Mouse (Mus musculus) T-helper 1 cell (primary cell): ENCODE measurements around the gene Mtfr1l.

Experiments
- in situ Hi-C: fragments of 300-600 bp; cut with MboI, MseI; formaldehyde crosslinking; loops from one replicate; pipeline ENCODE4 v1.15.1; 2025; ENCODE audit warnings: high pct_unique_total_duplicates

The Mtfr1l gene

GRCm38 (mm10) chr4:134557626-134558249 lies 22.6 kb upstream of the Mtfr1l start:
- in situ Hi-C loops = no loop called here

DNA sequence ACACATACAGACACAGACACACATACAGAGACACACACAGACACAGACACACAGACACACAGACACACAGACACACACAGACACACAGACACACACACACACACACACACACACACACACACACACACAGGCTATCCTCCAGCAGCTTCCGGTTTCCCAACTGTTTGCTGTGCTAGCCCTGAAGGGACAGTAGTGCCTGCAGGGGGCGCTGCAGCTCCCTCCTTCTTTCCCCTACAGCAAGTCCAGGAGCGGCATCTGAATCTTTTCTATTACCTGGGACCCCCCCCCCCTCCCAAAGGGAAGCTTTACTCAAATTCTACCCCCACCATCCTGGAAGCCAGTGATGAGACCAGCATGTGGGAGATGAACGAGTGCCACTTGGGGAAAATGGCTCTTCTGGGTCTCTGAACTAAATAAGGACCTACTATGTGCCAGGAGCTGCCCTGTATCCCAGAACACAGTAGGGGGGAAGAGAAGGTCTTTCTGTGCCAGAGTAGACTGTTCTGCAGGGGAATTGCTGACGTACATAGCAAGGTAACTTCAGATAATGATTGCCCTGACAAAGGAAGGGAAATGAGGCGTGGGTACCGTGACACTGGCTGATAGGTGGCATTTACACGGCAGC lies 20.9 kb upstream of the Mtfr1l start:
- in situ Hi-C loops = no loop called here

- in situ Hi-C loops = no loop called here
Observed at GRCm38 (mm10) chr4:134553631-134554030, 18.4 kb upstream of the Mtfr1l start.

DNA sequence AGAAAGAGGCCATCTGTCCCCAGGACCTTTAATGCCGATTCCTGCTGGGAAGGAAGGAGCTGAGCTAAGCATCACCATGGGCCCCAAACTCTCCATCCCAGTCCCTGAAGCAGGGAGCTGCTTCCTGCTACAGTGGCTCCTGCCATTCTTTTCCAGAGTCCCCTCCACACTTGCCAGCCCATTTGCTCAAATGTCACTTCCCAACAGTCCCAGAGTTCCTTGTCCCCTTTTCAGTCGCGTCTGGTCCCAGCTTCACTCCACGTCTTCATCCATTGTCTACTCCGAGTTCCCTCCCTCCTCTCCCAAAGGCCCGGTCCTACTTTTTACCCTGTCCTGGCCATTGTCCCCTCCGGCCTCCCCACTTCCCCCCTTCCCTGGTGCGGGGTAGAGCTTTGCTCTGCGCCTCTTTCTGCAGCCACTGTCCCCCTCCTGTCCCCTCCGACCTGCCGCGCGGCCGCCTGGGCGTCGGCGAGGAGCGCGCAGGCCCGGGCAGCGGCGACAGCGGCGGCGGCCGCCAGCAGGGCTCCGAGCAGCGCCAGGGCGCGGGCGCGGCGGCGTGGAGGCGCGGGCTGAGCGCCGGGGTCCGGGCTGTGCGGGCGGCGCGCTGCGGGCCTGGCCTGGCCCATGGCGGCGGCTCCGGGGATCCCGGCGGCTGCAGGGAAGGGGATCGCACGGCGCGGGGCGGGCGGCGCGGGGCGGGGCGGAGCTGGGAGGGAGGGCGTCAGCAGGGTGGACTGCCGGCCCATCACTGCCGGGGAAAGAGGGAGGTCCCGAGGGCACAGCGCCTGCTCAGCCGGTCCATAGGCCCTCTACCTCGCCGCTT lies 16.5 kb upstream of the Mtfr1l start, which contains the start of gene Selenon:
TSS of gene Selenon (minus strand) at position 673 of the 823 bp plus-strand sequence.
- in situ Hi-C loops = no loop called here

DNA sequence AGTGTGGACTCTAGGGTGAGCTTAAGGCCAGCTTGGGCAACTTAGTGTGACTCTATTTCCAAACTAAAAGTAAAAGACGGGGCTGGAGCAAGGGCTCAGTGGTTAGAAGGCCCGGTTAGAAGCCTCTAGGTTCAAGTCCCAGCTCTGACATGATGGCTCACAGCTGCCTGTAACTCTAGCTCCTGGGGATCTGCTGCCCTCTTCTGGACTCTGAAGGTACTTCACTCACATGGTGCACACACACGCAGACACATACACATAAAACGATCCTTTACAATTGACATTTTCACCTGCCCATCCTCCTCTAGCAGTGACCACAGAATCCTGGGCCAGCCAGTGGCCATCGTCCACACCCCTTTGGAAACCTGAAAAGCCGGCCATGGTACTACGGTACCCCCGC lies 14.7 kb upstream of the Mtfr1l start:
- in situ Hi-C loops = no loop called here

GRCm38 (mm10) chr4:134548169-134548938 lies 13.2 kb upstream of the Mtfr1l start:
- in situ Hi-C loops = no loop called here

DNA sequence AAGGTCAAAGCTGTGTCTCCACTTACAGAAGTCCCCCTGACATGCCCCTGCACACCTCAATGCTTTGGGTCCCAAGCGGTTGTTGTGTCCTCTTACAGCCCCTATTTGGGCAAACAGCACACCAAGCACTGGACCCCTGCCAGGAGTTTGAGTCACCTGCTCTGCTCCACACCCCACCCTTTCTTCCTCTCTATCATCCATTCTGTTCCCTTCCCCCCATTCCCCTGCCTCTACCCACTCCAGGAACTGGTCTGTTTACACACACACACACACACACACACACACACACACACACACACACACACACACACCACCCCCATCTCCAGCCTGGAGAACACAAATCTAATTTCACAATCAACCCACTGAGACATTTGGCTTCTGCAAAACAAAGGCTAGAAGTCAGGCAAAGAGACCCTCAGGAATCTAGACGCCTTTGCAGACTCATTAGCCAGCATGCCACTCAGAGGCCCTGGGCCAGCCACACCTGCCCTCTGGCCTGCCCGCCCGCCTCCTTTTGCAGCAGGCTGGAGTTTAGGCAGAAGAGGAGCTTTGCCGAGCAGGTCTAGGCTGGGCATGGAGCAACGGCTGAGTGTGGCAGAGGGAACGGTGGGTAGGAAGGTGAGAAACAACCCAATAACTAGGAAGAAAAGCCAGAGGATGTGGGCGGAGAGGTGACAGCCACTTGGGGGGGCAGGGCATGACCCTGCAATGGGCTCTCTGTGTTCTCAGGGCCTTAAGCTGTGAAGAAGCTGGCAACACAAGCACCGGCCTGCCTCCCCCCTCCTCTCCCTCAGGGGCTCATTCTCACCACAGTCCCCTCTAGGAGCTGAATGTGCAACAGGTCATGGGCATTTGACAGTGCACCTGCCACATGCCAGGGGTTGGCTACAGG lies 11.9 kb upstream of the Mtfr1l start:
- in situ Hi-C loops = no loop called here

GRCm38 (mm10) chr4:134543261-134543660 lies 8.1 kb upstream of the Mtfr1l start:
- in situ Hi-C loops = loop anchor here (5.0 kb wide), 2 partner anchors 169 to 249 kb away; no protein-coding TSS in a partner anchor

- in situ Hi-C loops = loop anchor here (5.0 kb wide), 2 partner anchors 170 to 250 kb away; no protein-coding TSS in a partner anchor
Observed at GRCm38 (mm10) chr4:134542726-134543125, 7.5 kb upstream of the Mtfr1l start.

GRCm38 (mm10) chr4:134538997-134539580 lies 3.9 kb upstream of the Mtfr1l start:
- in situ Hi-C loops = no loop called here

GRCm38 (mm10) chr4:134535787-134536151 lies 582 bp upstream of the Mtfr1l start:
- in situ Hi-C loops = no loop called here

- in situ Hi-C loops = no loop called here
Observed at GRCm38 (mm10) chr4:134534124-134534886, 882 bp downstream of the Mtfr1l start.

DNA sequence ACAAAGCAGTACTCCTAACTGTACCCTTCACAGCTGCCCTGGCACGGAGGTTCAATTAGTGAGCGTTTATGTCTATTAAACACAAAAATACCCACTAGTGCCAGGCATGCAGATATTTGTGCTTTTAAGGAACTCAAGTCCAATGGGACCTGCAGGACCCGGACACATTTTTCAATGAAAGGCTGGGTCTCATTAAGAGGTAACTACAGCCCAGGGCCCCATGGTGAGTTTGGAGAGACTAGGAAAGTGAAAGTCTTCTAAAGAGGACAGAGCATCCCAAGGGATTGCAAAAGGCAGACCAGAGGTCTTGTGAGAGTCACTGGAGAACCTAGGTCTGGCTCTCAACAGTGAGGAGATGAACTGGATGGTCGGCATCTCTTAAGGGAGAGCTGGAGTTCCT lies 1.8 kb downstream of the Mtfr1l start:
- in situ Hi-C loops = no loop called here

DNA sequence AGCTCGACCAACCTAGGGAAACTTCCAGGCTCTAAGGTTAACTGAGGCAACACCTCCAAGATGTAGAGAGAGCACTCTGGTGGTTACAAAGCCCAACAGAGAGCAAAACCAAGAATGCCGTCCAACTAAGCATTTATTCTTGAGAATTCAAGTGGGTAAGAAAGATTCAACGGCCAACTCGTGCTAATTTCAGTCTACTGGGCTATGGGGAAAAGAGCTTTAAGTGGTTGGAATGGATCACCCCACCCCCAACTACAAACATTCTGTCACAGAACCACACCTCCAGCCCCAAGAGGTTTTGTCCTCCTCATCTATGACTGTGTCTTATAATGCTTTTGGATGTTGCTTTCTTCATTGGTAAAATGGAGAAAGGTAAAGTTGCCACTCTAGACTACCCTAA lies 2.3 kb downstream of the Mtfr1l start:
- in situ Hi-C loops = no loop called here

DNA sequence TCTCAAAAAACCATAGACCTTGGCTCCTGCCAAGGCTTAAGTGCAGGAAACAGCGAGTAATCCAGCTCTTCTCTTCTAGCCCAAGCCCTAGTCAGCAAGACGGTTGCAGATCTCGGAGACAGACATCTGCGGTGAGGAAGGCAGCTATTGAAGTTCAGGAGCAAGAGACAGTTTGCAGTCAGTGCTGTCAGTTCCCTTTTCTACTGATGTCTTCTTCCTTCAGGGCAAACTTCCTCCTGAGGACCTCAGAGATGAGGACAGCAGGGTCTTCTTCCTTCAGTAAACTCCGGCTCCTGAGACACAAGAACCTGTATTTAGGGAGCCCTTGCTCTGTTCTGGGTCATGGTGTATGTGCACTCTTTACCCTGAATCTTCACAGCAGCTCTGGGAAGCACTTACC lies 9.0 kb downstream of the Mtfr1l start:
- in situ Hi-C loops = no loop called here

DNA sequence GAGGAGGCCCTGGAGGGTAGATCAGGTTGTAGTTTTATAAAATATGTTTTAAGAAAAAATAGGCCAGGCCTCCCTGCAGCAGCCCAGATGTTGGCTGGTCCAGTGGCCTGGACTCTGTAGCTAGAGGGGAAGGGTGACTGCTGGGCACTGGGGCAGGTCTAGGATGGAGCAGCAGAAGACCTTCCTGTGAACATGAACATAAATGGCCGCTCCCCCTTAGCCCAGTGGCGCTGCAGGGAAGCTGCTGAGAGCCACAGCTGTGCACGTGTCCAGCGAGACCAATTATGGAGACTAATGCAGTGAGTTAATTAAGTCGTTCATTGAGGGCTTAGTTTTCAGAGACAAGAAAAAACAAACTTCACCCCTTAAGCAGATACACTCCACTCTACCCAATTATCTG lies 9.4 kb downstream of the Mtfr1l start:
- in situ Hi-C loops = no loop called here

- in situ Hi-C loops = no loop called here
Observed at GRCm38 (mm10) chr4:134523447-134523846, 11.7 kb downstream of the Mtfr1l start.

DNA sequence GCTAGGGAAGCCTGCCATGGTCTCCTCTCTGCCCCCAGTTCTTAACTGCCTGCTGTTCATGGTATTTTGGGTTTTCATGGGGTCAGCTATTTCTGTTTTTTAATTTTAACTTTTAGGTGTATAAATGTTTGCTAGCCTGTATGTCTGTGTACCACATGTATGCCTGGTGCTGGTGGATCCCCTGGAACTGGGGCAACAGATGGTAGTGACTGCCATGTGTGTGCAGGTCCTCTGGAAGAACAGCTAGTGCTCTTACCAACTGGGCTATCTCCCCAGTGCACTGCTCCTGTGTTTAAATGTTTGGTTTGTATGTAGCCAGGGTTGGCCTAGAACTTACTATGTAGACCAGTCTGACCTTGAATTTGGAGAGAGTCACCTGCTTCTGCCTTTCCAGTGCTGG lies 15.9 kb downstream of the Mtfr1l start:
- in situ Hi-C loops = no loop called here

DNA sequence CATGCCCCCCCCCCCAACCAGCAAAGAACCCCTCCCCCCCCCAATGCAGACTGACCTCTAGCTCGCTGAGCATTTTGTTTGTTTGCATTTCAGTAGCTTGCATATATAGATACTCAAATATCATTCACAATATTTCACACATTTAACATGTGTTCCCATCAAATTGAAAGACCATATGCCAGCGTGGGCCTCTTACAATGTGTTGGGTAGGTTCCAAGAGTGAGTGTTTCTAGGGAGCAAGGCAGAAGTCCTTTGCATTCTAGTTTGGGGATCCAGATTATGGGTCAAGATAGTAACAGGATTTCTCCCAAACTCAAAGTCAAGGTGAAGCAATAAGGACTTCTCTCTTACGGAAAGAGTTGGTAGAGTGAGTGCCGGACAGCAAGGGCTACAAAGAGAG lies 16.6 kb downstream of the Mtfr1l start:
- in situ Hi-C loops = no loop called here

DNA sequence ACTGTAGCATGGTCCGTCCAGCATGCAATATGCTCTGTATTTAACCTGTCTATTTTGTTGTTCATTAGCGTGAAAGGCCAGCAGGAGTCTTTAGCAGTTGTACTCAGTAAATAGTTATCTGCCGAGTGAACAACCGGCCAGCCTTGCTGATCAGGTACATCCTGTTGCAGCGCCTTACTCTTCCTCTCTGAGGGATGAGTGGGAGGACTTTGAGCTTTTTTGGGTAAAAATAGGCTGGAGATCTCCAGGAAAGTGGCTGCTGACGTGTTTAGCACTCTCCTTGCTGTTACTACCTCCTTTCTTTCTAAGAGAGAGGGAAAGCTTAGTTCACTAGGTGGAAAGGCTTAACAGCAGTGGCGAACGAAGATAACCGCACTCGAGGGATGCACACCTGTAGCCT lies 17.5 kb downstream of the Mtfr1l start:
- in situ Hi-C loops = no loop called here
